Mouse (Mus musculus) testis, postnatal 14 days (tissue): ENCODE data around the gene Col28a1.
A peak's percentile ranks its signal among the peaks of the same experiment; 100 is the strongest.
"Not testable (repeated sequence)": the region's sequence is repeated elsewhere in the genome, so short reads cannot be mapped to it uniquely, and the experiment has no call there.

Experiments used
- DNase-seq: peaks from one replicate; pipeline ENCODE4 v3.0.0; 2021; ENCODE audit warnings: low spot score

Gene Col28a1

DNA sequence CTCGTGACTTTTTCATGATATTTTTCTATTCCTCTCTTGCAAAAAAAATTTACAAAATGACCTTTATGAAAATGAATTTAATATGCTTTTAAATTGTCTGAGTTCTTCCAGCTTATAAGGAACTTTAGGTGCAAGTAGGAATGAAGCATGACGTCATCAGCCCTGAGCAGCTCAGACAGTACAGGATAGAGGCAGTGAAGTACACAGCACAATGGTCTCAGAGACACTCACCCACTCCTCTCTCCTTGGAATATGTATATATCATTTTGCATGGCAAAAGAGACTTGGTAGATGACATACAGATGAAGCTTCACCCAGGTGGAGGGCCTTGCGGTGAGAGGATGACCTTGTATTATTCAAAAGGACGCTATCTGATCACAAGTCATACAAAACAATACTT, 197.7 kb downstream of the Col28a1 start:
- DNase-seq = no peak

DNA sequence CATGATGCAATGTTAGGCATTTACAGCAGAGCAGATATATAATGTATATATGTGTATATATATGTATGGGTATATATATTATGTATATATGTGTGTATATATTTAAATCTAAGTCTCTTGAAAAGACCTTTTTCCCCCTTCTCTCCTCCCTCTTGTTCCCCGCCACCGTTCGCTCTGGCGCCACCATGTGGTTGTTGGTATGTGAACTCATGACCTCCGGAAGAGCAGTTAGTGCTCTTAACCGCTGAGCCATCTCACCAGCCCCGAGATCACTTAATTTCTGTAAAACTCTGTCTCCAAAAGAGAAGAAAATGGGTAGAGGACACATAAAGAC, 208.8 kb downstream of the Col28a1 start:
- DNase-seq = peak; percentile 30

DNA sequence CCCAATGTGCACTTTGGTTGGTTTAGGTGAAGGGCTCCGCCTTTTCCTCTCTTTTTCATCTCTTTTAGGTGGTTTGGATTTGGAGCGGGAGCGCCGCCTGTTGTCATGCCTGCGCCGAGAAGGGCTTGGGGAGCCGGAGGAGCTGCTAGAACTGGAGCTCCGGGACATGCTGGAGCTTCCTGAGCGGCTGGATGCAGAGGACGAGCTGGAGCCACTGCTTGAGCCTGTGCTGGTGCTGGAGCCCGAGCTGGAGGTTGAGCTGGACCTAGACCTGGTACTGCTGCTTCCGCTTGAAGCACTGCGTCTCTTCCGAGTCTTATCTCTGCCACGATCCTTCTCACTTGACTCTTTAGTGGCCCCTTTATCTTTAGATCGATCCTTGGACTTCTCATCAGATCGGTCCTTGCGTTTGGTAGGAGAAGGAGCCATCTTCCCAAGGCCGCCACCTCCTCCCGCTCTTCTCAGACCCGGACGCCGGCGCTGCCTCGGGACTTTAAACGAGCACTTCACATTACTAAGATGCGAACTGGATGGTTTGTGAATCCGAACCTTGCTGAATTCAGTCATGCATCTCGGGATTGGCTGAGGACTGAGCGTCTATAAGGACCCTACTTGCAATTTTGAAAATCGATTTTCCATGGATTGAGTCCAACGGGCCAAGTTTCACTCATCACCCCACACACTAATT, 209.3 kb downstream of the Col28a1 start:
- DNase-seq = not testable (repeated sequence)

DNA sequence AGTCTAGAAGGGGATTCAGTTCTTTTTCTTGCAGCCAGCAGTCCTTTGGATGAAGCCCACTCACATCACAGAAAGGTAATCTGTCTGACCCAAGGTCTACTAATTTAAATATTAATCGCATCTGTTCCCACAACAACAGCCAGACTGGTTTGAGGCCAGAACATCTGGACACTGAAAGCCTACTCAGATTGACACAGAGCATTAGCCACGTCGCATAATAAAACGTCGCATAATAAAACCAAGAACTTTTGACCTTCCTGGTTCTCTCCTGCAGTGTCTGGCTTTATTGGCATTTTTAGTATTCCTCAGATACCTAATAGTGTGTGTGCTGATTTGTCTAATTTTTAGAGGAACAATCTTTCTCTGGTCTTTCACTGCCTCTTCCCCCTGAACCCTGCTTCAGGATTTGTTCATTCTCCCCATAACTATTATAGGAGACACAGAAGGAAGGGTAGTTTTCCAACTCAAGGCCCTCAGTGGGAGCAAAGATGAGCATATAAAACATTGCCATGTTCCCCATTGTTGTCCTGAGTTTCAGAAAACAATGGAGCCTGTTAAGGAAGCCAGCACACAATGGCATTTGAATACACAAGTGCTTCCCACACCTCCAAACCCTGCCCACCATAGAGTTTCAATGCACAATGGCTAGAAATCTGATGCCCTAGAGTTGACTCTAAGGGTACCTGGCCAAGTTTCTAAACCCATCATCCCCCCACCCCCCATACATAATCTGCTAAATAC, 221.2 kb downstream of the Col28a1 start:
- DNase-seq = no peak

DNA sequence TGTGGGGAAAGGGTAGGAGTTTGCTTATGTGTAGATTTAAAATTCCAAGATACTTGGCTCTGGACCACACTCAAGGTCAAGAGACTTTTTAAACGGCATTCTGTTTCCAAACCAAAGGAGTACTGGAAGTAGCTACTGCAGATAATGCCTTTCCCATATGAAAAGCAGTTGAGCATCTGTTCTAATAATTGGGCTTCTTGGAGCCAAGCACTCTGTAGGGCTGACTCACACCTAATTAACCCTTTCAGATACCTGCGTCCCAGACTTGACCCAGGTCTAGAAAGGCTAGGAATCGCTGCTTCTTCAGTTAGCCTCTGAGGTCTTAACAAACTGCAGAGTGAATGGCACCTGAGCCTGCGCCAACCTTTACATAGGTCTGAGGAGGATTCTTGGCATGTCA, 223.0 kb downstream of the Col28a1 start:
- DNase-seq = no peak

DNA sequence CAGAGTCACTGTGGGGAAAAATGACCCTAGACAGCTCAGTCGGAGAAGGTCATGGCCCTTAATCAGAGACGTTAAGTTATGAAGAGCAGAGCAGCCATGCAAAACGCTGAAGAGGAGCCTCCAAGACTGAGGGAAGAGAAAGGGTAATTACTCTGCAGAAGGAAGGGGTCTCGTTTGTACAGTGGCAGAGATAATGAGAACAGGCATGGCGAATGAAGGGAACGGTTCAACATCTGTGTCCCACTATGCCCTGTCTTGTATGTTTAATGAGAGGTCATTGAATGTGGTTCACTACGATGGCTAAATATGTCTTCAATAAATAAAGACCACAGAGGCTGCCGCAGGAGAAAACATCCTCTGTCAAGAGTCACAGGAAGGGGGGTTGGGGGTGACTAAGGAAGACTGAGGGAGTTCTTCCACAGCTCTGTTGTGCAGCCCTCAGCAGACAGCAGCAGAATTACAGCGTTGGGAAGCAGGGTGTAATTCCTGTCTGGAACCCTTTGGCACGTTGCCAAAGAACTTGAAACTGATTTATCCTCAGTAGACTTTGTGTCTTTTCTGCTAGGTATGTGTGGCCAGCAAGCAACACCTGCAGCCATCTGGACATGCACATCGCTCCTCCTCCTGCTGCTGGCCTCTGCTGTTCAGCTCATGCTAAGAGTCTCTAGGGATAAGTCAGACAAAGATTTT, 226.4 kb downstream of the Col28a1 start:
- DNase-seq = peak; percentile 15

DNA sequence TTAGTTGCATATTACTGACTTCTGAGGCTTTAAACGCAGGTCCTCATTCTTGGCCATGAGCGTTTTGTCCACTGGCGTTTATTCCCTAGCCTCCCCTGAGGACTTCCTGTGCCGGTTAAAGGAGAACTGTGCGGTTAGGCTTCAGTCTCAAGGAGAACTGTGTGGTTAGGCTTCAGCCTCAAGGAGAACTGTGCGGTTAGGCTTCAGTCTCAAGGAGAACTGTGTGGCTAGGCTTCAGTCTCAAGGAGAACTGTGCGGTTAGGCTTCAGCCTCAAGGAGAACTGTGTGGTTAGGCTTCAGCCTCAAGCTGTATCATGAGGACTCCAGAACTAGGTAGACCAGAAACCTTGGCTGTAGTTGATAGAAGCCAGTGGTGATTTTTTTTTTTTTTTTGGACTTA, 229.7 kb downstream of the Col28a1 start:
- no peak for DNase-seq

DNA sequence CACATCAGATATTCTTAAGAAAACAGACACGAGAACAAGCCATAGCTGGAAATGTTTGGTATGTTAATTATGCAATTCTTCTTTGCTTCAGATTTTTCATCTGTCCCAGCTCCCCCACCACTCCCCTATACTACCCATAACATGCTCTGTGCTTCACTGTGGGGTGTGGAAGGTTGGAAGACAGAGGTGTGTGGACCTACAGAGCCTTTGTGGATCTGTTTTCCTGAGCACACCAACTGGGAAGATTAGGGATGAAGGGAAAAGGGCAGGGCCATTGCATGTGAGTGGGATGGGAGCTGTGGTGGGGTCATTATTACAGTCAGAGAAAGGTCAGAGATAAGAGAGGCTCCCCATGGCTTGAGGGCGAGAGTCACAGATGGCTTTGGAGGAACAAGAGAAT, 240.2 kb downstream of the Col28a1 start:
- DNase-seq = no peak

DNA sequence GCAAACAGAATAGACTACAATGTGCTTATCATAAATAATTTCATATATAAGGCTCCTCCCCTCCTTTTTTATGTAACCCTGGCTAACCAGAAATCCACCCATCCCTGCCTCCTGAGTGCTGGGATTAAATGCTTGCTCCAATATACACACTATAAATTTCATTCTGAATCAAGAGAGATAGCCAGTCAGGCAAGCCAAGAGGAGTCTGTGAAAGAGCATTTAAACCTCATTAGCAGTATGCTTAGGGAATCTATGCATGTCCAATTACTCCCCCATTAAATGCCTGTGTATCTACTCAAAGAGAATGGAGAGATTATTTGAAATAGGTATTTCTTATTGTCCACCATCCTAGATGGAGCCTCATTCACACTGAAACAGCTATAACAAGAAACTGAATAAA, 240.6 kb downstream of the Col28a1 start:
- DNase-seq = no peak
